Mouse (Mus musculus): ENCODE measurements around the gene Dhx57. TPM values are rescaled to one million over a fixed set of nuclear protein-coding genes. Genes with fewer than 3 reads are reported as not detected.

Dhx57 gene
- polyA plus RNA-seq, 1 experiment from 2014 or later: 23.3 TPM

DNA sequence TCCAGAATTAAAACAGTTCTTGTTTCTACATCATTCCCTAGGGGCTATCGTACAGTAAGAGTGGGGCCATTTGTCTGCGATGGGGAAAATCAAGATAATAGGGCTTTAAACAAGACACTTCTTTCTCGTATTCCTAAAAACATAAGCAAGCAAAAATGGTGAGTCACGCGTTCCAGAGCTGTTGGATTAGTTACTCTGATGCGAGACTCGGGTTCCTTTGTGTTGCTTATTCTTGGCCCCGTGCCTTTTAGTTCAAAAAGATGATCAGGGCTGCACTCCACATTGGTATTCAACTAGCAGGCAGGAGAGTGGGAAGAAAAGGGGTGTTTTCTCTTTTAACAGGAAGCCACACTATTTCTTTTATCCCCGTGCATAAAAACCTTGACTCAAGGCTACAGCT, 21.5 kb upstream of the Dhx57 start:
- Histone ChIP-seq H3K4me1 (replicated peaks; ENCODE audit: control insufficient read depth, insufficient read depth, low read length) (no peaks in the 10 kb centered on the region), H3K9me3 (ENCODE audit: control insufficient read depth, low read length) (no peaks in the 10 kb centered on the region), H3K4me3 (ENCODE audit: low read depth, low read length) (no peak overlapping the region), H3K36me3 (ENCODE audit: control insufficient read depth, insufficient read depth, low read length) (no peaks in the 10 kb centered on the region), H3K27ac (ENCODE audit: low read depth, low read length) (no peak overlapping the region), H3K4me2 (replicated peaks; ENCODE audit: low read depth, low read length) (no peak overlapping the region), H3K9ac (ENCODE audit: low read depth, low read length) (no peak overlapping the region), H3K27me3 (ENCODE audit: control insufficient read depth, insufficient read depth, low read length) (no peaks in the 10 kb centered on the region)
- 83% methylated on average over 9 of the region's 9 CpGs for WGBS
- ATAC-seq (ENCODE audit: low FRiP score): no peak
- DNase-seq (ENCODE audit: low spot score): no peak

- no peak for DNase-seq (ENCODE audit: low spot score)
- no peaks in the 10 kb centered on the region for H3K27me3 ChIP-seq (ENCODE audit: control insufficient read depth, insufficient read depth, low read length)
- H3K9me3 ChIP-seq (ENCODE audit: control insufficient read depth, low read length): no peaks in the 10 kb centered on the region
- H3K27ac ChIP-seq (ENCODE audit: low read depth, low read length): no peak within 1 kb of the TSS
- ATAC-seq (ENCODE audit: low FRiP score): no peak
- 89% methylated on average over 1 of the region's 1 CpGs for WGBS
- no peak within 1 kb of the TSS for H3K4me3 ChIP-seq (ENCODE audit: low read depth, low read length)
- no peaks in the 10 kb centered on the region for H3K4me1 ChIP-seq (replicated peaks; ENCODE audit: control insufficient read depth, insufficient read depth, low read length)
- no peak within 1 kb of the TSS for H3K4me2 ChIP-seq (replicated peaks; ENCODE audit: low read depth, low read length)
- H3K36me3 ChIP-seq (ENCODE audit: control insufficient read depth, insufficient read depth, low read length): no peaks in the 10 kb centered on the region
- no peak within 1 kb of the TSS for H3K9ac ChIP-seq (ENCODE audit: low read depth, low read length)
These were observed 17.0 kb upstream of the Dhx57 start, which contains the start of gene Arhgef33 for GRCm38 (mm10) chr17:80307251-80307650. Gene Arhgef33 (plus strand): TSS chr17:80307407.

GRCm38 (mm10) chr17:80298844-80299243, 8.6 kb upstream of the Dhx57 start:
- no peak overlapping the region for H3K27ac ChIP-seq (ENCODE audit: low read depth, low read length)
- no peak overlapping the region for H3K4me2 ChIP-seq (replicated peaks; ENCODE audit: low read depth, low read length)
- H3K4me3 ChIP-seq (ENCODE audit: low read depth, low read length): no peak overlapping the region
- H3K9ac ChIP-seq (ENCODE audit: low read depth, low read length): no peak overlapping the region
- H3K36me3 ChIP-seq (ENCODE audit: control insufficient read depth, insufficient read depth, low read length): no peaks in the 10 kb centered on the region
- no peaks in the 10 kb centered on the region for H3K9me3 ChIP-seq (ENCODE audit: control insufficient read depth, low read length)
- WGBS: 94% methylated on average over 5 of the region's 5 CpGs
- H3K4me1 ChIP-seq (replicated peaks; ENCODE audit: control insufficient read depth, insufficient read depth, low read length): no peaks in the 10 kb centered on the region
- no peaks in the 10 kb centered on the region for H3K27me3 ChIP-seq (ENCODE audit: control insufficient read depth, insufficient read depth, low read length)
- no peak for ATAC-seq (ENCODE audit: low FRiP score)
- DNase-seq (ENCODE audit: low spot score): no peak

DNA sequence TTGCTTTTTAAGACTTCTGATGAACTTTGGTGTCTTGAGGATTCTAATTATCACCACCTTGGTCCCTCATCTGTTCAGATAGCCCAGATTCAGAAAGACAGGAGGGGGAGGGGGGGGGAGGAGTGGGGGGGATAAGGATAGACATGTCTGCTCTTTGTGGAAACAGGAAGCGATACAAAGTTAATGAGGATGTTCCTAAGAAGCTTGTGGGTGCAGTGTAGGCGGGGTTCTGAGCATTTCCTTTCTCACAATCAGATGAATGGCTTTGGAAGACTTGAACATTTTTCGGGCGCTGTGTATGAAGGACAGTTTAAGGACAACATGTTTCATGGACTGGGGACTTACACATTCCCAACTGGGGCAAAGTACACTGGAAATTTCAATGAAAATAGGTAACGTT, 5.0 kb upstream of the Dhx57 start:
- Histone ChIP-seq H3K4me1 (replicated peaks; ENCODE audit: control insufficient read depth, insufficient read depth, low read length) (no peaks in the 10 kb centered on the region), H3K27ac (ENCODE audit: low read depth, low read length) (no peak overlapping the region), H3K27me3 (ENCODE audit: control insufficient read depth, insufficient read depth, low read length) (no peaks in the 10 kb centered on the region), H3K4me3 (ENCODE audit: low read depth, low read length) (no peak overlapping the region), H3K9ac (ENCODE audit: low read depth, low read length) (no peak overlapping the region), H3K36me3 (ENCODE audit: control insufficient read depth, insufficient read depth, low read length) (no peaks in the 10 kb centered on the region), H3K9me3 (ENCODE audit: control insufficient read depth, low read length) (no peaks in the 10 kb centered on the region), H3K4me2 (replicated peaks; ENCODE audit: low read depth, low read length) (no peak overlapping the region)
- WGBS: 91% methylated on average over 5 of the region's 5 CpGs
- ATAC-seq (ENCODE audit: low FRiP score): no peak
- DNase-seq (ENCODE audit: low spot score): no peak

- Histone ChIP-seq H3K4me3 (ENCODE audit: low read depth, low read length) (no peak overlapping the region), H3K4me1 (replicated peaks; ENCODE audit: control insufficient read depth, insufficient read depth, low read length) (no peaks in the 10 kb centered on the region; the same call in 1 of the 2 replicates), H3K9ac (ENCODE audit: low read depth, low read length) (no peak overlapping the region), H3K27me3 (ENCODE audit: control insufficient read depth, insufficient read depth, low read length) (no peaks in the 10 kb centered on the region), H3K27ac (ENCODE audit: low read depth, low read length) (no peak overlapping the region), H3K36me3 (ENCODE audit: control insufficient read depth, insufficient read depth, low read length) (no peaks in the 10 kb centered on the region), H3K9me3 (ENCODE audit: control insufficient read depth, low read length) (no peaks in the 10 kb centered on the region), H3K4me2 (replicated peaks; ENCODE audit: low read depth, low read length) (no peak overlapping the region)
- DNase-seq (ENCODE audit: low spot score) (peak; percentile 61), ATAC-seq (ENCODE audit: low FRiP score) (no peak)
- WGBS: 32% methylated on average over 2 of the region's 2 CpGs
These were observed 872 bp upstream of the Dhx57 start for GRCm38 (mm10) chr17:80291148-80291547.

DNA sequence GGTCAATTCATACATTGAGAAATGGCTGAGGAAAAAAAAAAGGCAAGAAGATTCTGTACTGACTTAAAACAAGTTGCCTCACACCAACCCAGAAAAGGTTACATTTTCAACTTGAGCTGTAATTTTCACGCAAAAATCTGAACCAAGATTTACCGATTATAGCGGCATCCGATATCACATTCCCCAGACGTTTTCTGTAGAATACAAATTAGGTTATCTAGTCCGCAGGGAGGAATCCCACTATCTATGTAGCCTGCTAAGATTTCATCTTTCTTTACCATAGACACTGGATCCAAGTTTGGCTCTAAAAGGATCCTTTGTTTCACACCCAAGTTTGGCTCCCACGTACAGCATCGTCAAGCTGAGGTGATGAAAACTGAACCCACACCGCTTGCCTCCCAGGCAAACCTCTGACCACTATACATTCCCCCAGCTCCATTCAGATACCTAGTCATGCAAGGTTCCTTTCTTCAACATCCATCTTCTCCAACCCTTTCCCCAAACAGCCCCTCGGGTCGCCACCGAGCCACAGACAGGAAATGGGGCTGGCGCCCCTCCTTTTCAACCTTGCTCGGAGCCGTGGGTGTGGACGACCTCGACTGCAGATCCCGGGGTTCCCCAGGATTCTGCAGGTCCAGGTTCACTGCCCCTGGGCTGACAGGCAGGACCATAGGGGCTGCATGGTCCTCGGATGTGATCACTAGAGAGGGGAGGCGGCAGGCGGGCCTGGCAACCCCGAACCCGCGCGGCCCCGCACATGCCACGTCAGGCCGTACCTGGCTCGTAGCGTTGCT, 799 bp downstream of the Dhx57 start:
- peak overlapping the region; percentile 48 for H3K4me2 ChIP-seq (replicated peaks; ENCODE audit: low read depth, low read length)
- peak overlapping the region; percentile 83 for H3K27ac ChIP-seq (ENCODE audit: low read depth, low read length)
- no peaks in the 10 kb centered on the region for H3K9me3 ChIP-seq (ENCODE audit: control insufficient read depth, low read length)
- ATAC-seq (ENCODE audit: low FRiP score) (no peak; the same call in none of the 2 replicates), DNase-seq (ENCODE audit: low spot score) (peak; percentile 2)
- peak overlapping the region; percentile 87 for H3K4me3 ChIP-seq (ENCODE audit: low read depth, low read length)
- peak overlapping the region; percentile 65 for H3K9ac ChIP-seq (ENCODE audit: low read depth, low read length)
- WGBS: under 1% methylated on average over 30 of the region's 30 CpGs
- H3K36me3 ChIP-seq (ENCODE audit: control insufficient read depth, insufficient read depth, low read length): no peaks in the 10 kb centered on the region
- H3K27me3 ChIP-seq (ENCODE audit: control insufficient read depth, insufficient read depth, low read length): no peaks in the 10 kb centered on the region
- H3K4me1 ChIP-seq (replicated peaks; ENCODE audit: control insufficient read depth, insufficient read depth, low read length): no peaks in the 10 kb centered on the region; the same call in 1 of the 2 replicates

DNA sequence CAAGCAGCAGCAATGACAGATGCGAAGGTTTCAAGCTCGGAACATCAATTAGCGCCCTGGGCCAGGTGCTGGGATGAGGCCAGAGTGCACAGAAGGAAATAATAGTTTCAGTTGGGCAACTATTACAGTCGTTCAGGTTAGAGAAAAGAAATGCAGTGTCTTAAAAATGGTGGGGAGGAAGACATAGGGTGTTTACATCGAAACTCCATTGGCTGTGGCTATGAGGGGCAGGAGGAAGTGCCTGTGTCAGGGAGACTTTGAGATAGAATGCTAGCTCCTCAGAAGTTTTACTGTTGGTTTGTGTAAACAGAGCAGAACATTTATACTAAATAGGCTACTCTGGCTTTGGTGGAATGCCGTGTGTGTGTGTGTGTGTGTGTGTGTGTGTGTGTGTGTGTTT, 2.3 kb downstream of the Dhx57 start:
- Histone ChIP-seq H3K4me2 (replicated peaks; ENCODE audit: low read depth, low read length) (no peak overlapping the region), H3K36me3 (ENCODE audit: control insufficient read depth, insufficient read depth, low read length) (no peaks in the 10 kb centered on the region), H3K27ac (ENCODE audit: low read depth, low read length) (no peak overlapping the region), H3K4me1 (replicated peaks; ENCODE audit: control insufficient read depth, insufficient read depth, low read length) (no peaks in the 10 kb centered on the region; the same call in 1 of the 2 replicates), H3K9me3 (ENCODE audit: control insufficient read depth, low read length) (no peaks in the 10 kb centered on the region), H3K27me3 (ENCODE audit: control insufficient read depth, insufficient read depth, low read length) (no peaks in the 10 kb centered on the region), H3K4me3 (ENCODE audit: low read depth, low read length) (no peak overlapping the region), H3K9ac (ENCODE audit: low read depth, low read length) (no peak overlapping the region)
- no peak for DNase-seq (ENCODE audit: low spot score)
- WGBS: 86% methylated on average over 6 of the region's 6 CpGs
- ATAC-seq (ENCODE audit: low FRiP score): no peak

GRCm38 (mm10) chr17:80284446-80284845, 5.8 kb downstream of the Dhx57 start:
- H3K9me3 ChIP-seq (ENCODE audit: control insufficient read depth, low read length): no peaks in the 10 kb centered on the region
- H3K4me2 ChIP-seq (replicated peaks; ENCODE audit: low read depth, low read length): no peak overlapping the region
- H3K4me3 ChIP-seq (ENCODE audit: low read depth, low read length): no peak overlapping the region
- DNase-seq (ENCODE audit: low spot score) (no peak), ATAC-seq (ENCODE audit: low FRiP score) (no peak)
- H3K27ac ChIP-seq (ENCODE audit: low read depth, low read length): no peak overlapping the region
- H3K36me3 ChIP-seq (ENCODE audit: control insufficient read depth, insufficient read depth, low read length): no peaks in the 10 kb centered on the region
- H3K9ac ChIP-seq (ENCODE audit: low read depth, low read length): no peak overlapping the region
- H3K27me3 ChIP-seq (ENCODE audit: control insufficient read depth, insufficient read depth, low read length): no peaks in the 10 kb centered on the region
- H3K4me1 ChIP-seq (replicated peaks; ENCODE audit: control insufficient read depth, insufficient read depth, low read length): no peaks in the 10 kb centered on the region; the same call in 1 of the 2 replicates
- 88% methylated on average over 4 of the region's 4 CpGs for WGBS

Data from hindbrain, embryonic 11.5 days (tissue).